Mouse (Mus musculus) liver (tissue): ENCODE results near the gene Celf5.

ENCODE experiments used
- DNase-seq: peaks from one replicate; pipeline ENCODE4 v3.0.0-alpha.2; 2020; ENCODE audit warnings: mixed read lengths

Celf5 gene

DNA sequence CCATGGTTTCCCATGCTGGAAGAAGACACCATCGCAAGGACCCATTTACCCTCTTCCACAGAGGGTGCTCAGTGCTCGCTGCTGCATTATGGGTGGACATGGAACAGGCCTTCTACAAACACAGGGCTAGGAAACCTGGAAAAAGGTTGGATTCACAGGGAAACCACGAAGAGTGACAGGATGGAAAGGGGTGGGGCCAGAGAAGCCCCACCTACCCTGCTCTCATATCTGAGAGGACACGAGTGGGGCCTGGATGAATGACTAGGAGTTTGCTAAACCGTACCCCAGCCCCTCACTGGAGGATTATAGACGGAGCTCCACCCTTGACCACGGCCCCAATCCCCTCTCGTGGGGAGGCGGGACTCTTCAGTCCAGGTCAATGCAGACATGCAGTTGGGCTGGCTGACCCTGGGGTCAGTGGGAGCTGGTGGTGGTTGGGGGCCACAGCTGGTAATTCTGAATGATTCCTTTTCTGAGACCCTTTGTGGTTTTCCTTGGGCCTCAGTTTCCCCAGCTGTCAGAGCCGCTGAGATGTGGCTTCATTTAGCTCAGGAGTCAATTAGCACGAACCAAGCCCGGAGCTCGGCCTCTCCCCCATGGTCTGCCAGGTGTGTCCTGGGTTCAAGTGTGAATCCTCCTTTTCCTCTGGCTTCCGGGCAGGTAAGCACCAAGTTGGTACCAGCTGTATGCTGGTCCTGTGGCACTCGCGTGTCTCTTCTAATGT lies 69.8 kb downstream of the Celf5 start:
- DNase-seq: no peak

DNA sequence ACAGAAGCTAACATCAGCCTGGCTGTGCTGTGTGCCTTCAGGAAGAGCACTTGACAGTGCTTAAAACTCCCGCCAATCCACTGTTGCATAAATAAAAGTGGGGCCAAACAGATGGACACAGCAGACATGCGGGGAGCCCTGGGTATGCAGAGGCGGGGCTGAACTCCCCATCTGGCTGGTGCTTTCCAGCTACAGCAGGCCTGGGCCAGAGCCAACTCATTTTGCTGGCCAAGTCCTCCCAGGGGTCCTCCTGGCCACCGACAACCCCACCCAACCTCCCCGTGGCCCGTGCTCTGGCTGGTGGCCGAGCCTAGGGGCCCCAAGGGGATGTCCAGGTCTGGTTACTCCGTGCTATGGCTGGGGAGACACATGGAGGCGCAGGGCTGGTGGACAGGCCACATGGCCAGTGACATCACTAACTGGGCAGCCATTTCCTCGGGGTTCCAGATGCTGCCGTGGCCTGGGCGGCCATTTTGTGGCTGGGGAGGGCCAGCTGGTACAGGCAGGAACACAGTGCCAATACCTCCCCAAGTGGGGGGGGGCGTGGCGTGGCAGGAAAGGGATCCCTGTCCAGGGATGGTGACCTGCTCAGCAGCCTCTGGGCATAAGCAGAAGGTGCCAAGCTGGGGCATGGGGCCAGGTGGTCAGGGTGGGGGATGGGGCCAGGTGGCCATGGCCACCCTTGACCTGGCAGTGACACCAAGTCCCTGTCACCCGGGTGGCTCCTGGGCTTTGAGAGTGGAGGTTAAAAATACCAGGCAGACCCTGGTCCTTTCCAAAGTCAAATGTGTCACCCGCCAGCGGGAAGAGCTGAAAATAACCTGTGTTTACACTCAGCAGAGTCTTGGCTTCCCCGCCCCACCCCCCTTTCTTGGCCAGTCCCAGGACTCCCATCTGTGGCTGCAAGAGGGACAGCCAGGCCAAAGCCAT lies 70.8 kb downstream of the Celf5 start:
- DNase-seq: no peak

DNA sequence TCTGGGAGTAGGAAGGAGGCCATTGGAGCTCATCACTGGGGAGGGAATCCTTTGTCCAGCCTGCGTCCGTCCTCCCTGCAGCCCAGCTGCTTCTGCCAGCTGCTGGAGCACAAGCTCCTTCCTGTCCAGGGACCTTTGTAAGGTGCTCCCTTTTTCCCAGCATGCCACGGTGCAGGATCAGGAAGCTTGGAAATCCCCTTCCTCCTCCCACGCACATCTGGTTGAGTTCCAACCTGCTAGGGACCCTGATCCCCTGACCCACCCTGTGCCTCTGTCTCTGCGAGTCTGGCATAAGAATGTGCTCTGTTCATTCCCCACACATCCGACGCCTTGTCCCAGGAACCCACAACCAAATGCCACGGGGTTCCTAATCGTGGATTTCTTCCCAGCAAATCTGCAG lies 71.5 kb downstream of the Celf5 start:
- no peak for DNase-seq

DNA sequence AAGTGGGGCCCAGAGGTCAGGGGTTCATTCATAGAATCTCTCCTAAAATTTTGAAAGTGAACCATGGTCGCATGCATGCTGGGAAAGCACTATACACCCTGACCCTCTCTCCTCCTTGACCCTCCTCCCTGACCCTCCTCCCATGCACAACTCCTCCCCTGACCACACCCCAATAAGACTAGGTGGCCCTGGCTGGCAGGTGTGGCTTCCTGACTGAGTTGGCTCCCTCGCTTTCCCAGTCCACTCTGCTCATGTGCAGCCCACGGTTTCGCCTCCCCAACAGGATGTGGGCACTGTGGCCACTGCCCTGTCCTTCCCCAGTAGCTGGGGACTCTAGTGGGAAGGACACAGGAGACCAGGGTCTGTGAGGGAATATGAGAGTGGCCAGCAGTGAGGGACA lies 72.2 kb downstream of the Celf5 start:
- DNase-seq: no peak

DNA sequence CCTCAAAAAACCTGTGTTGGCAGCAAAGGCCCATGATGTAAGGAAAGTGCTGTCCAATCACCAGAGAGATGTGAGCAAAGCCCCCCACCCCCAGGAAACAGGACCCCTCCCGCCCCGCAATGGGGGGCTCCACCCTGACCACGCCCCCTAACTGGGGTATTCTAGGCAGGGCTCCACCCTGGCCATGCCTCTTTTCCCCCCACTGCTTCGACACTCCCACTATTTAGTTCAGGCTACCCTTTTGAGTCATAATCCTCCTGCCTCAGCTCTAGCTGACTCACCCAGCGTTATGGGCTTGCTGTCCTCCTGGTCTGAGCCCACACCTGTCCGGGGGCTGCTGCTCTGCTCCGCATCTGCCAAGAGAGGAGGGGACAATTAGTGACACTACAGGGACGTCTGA lies 73.2 kb downstream of the Celf5 start:
- peak; percentile 53 for DNase-seq
